Mouse (Mus musculus) intestine, embryonic 14.5 days (tissue): ENCODE results near the gene Foxp2. TPM values are rescaled to one million over a fixed set of nuclear protein-coding genes. Genes with fewer than 3 reads are reported as not detected.
A peak's percentile ranks its signal among the peaks of the same experiment; 100 is the strongest.

ENCODE experiments used
- ATAC-seq: fragments of 200-750 bp; cut with Nextera tagmentation; replicated peaks from 2 replicates; pipeline ENCODE4 v1.8.0; 2017; ENCODE audit warnings: low read depth, moderate number of reproducible peaks, moderate TSS enrichment, moderate library complexity; ENCODE audit not compliant: low FRiP score, low TSS enrichment
- DNase-seq: peaks from one replicate; pipeline ENCODE4 v3.0.0-alpha.2; 2018; ENCODE audit warnings: low spot score
- H3K27ac ChIP-seq: fragments of 300-500 bp; sonication (generic); 2 replicates; pipeline ENCODE4 v1.5.1; 2014; ENCODE audit warnings: low read depth, mild to moderate bottlenecking, control low read depth
- H3K27me3 ChIP-seq: fragments of 300-500 bp; sonication (generic); replicated peaks from 2 replicates; pipeline ENCODE4 v1.6.1; 2014; ENCODE audit warnings: low read length, control low read depth; ENCODE audit not compliant: control insufficient read depth, insufficient read depth
- H3K36me3 ChIP-seq: fragments of 300-500 bp; sonication (generic); 2 replicates; pipeline ENCODE4 v1.6.1; 2014; ENCODE audit warnings: low read length, control low read depth; ENCODE audit not compliant: control insufficient read depth, insufficient read depth
- H3K4me1 ChIP-seq: fragments of 300-500 bp; sonication (generic); replicated peaks from 2 replicates; pipeline ENCODE4 v1.6.1; 2014; ENCODE audit warnings: low read length, control low read depth, mixed read lengths; ENCODE audit not compliant: control insufficient read depth, insufficient read depth
- H3K4me2 ChIP-seq: fragments of 300-500 bp; sonication (generic); 2 replicates; pipeline ENCODE4 v1.6.1; 2014; ENCODE audit warnings: low read length
- H3K4me3 ChIP-seq: fragments of 300-500 bp; sonication (generic); 2 replicates; pipeline ENCODE4 v1.5.1; 2014; ENCODE audit warnings: low read depth, low read length, control low read depth, mixed read lengths
- H3K9ac ChIP-seq: fragments of 300-500 bp; sonication (generic); 2 replicates; pipeline ENCODE4 v1.6.1; 2014; ENCODE audit warnings: mild to moderate bottlenecking, low read length
- H3K9me3 ChIP-seq: fragments of 300-500 bp; sonication (generic); 2 replicates; pipeline ENCODE4 v1.6.1; 2016; ENCODE audit warnings: low read length, control low read depth; ENCODE audit not compliant: control insufficient read depth
- whole genome bisulfite sequencing: fragments of 180-500 bp; shearing (Covaris S2); extraction: QIAGEN DNeasy Blood & Tissue Kit; methylation state at CpG from one replicate; pipeline ENCODE4 v1.1.7; 2014; 5-methylcytosine and 5-hydroxymethylcytosine counted together
- polyA plus RNA-seq: library from polyadenylated mRNA; unstranded; fragments of >200 nt; fragmentation: Nextera tagmentation; extraction: Ambion mirVana; gene quantifications from 2 replicates; pipeline ENCODE4 v1.2.1, GENCODE M21; 2014

The Foxp2 gene
- polyA plus RNA-seq, 1 experiment from 2014 or later, result 35.9 TPM

GRCm38 (mm10) chr6:15142094-15142493, 240.9 kb downstream of the Foxp2 start:
- H3K9ac ChIP-seq, result no peak overlapping the region
- H3K4me2 ChIP-seq, result no peak overlapping the region
- WGBS, result 61% methylated on average over 1 of the region's 1 CpGs
- ATAC-seq (no peak), DNase-seq (no peak)
- H3K4me3 ChIP-seq, result no peak overlapping the region
- no peaks in the 10 kb centered on the region for H3K4me1 ChIP-seq
- H3K36me3 ChIP-seq, result no peaks in the 10 kb centered on the region
- no peaks in the 10 kb centered on the region for H3K9me3 ChIP-seq
- H3K27me3 ChIP-seq, result no peaks in the 10 kb centered on the region
- H3K27ac ChIP-seq, result no peak overlapping the region

GRCm38 (mm10) chr6:15151619-15152018, 250.5 kb downstream of the Foxp2 start:
- no peak for DNase-seq
- Histone ChIP-seq H3K27me3 (no peaks in the 10 kb centered on the region), H3K4me2 (no peak overlapping the region), H3K27ac (no peak overlapping the region), H3K36me3 (no peaks in the 10 kb centered on the region), H3K9ac (no peak overlapping the region), H3K4me1 (no peaks in the 10 kb centered on the region), H3K9me3 (no peaks in the 10 kb centered on the region), H3K4me3 (no peak overlapping the region)
- WGBS, result 81% methylated on average over 3 of the region's 3 CpGs
- no peak for ATAC-seq

GRCm38 (mm10) chr6:15163508-15164053, 262.4 kb downstream of the Foxp2 start:
- H3K9me3 ChIP-seq, result no peaks in the 10 kb centered on the region
- H3K9ac ChIP-seq, result no peak overlapping the region
- H3K27me3 ChIP-seq, result no peaks in the 10 kb centered on the region
- DNase-seq (no peak), ATAC-seq (no peak)
- no peak overlapping the region for H3K4me3 ChIP-seq
- no peak overlapping the region for H3K27ac ChIP-seq
- H3K36me3 ChIP-seq, result no peaks in the 10 kb centered on the region
- no peak overlapping the region for H3K4me2 ChIP-seq
- WGBS, result 82% methylated on average over 2 of the region's 2 CpGs
- H3K4me1 ChIP-seq, result no peaks in the 10 kb centered on the region

GRCm38 (mm10) chr6:15176754-15177153, 275.6 kb downstream of the Foxp2 start:
- no peak for ATAC-seq
- no peak for DNase-seq
- no peaks in the 10 kb centered on the region for H3K36me3 ChIP-seq

GRCm38 (mm10) chr6:15192877-15193276, 291.7 kb downstream of the Foxp2 start:
- H3K4me1 ChIP-seq, result 0 out of 2 replicates have a peak, but pooled peaks cover 7% of the 10 kb centered on the region
- 74% methylated on average over 5 of the region's 5 CpGs for WGBS
- H3K4me2 ChIP-seq, result no peak overlapping the region
- H3K36me3 ChIP-seq, result no peaks in the 10 kb centered on the region
- no peak overlapping the region for H3K9ac ChIP-seq
- no peak for DNase-seq
- H3K4me3 ChIP-seq, result no peak overlapping the region
- no peaks in the 10 kb centered on the region for H3K9me3 ChIP-seq
- ATAC-seq, result no peak
- no peak overlapping the region for H3K27ac ChIP-seq
- no peaks in the 10 kb centered on the region for H3K27me3 ChIP-seq

More at GRCm38 (mm10) chr6:15176754-15177153, 275.6 kb downstream of the Foxp2 start:
- H3K9me3 ChIP-seq, result no peaks in the 10 kb centered on the region
- no peak overlapping the region for H3K4me3 ChIP-seq
- no peak overlapping the region for H3K9ac ChIP-seq
- H3K4me2 ChIP-seq, result no peak overlapping the region
- no peaks in the 10 kb centered on the region for H3K27me3 ChIP-seq
- no peaks in the 10 kb centered on the region for H3K4me1 ChIP-seq
- H3K27ac ChIP-seq, result no peak overlapping the region

GRCm38 (mm10) chr6:15242176-15242942, 341.2 kb downstream of the Foxp2 start:
- DNase-seq, result no peak
- Histone ChIP-seq H3K27ac (no peak overlapping the region), H3K36me3 (no peaks in the 10 kb centered on the region), H3K9ac (no peak overlapping the region), H3K27me3 (no peaks in the 10 kb centered on the region), H3K9me3 (no peaks in the 10 kb centered on the region), H3K4me3 (no peak overlapping the region), H3K4me1 (no peaks in the 10 kb centered on the region), H3K4me2 (no peak overlapping the region)
- WGBS, result 53% methylated on average over 10 of the region's 10 CpGs
- no peak for ATAC-seq

GRCm38 (mm10) chr6:15257393-15257792, 356.2 kb downstream of the Foxp2 start:
- Histone ChIP-seq H3K9me3 (no peaks in the 10 kb centered on the region), H3K9ac (no peak overlapping the region), H3K27ac (peak overlapping the region; percentile 22; the same call in 1 of the 2 replicates), H3K4me3 (no peak overlapping the region), H3K27me3 (no peaks in the 10 kb centered on the region), H3K4me2 (peak overlapping the region; percentile 37), H3K36me3 (no peaks in the 10 kb centered on the region), H3K4me1 (peaks cover 11% of the 10 kb centered on the region; the same call in 1 of the 2 replicates)
- ATAC-seq (no peak), DNase-seq (no peak)
- 8% methylated on average over 7 of the region's 7 CpGs for WGBS

GRCm38 (mm10) chr6:15257893-15258292, 356.7 kb downstream of the Foxp2 start:
- Histone ChIP-seq H3K27ac (no peak overlapping the region), H3K9ac (no peak overlapping the region), H3K4me2 (peak overlapping the region; percentile 37), H3K9me3 (no peaks in the 10 kb centered on the region), H3K4me1 (peaks cover 11% of the 10 kb centered on the region; the same call in 1 of the 2 replicates), H3K27me3 (no peaks in the 10 kb centered on the region), H3K36me3 (no peaks in the 10 kb centered on the region), H3K4me3 (no peak overlapping the region)
- no peak for DNase-seq
- no peak for ATAC-seq
- 29% methylated on average over 6 of the region's 6 CpGs for WGBS

GRCm38 (mm10) chr6:15268136-15268535, 367.0 kb downstream of the Foxp2 start:
- no peaks in the 10 kb centered on the region for H3K4me1 ChIP-seq
- DNase-seq, result no peak
- ATAC-seq, result no peak
- whole genome bisulfite sequencing, result 89% methylated on average over 2 of the region's 2 CpGs
- H3K36me3 ChIP-seq, result no peaks in the 10 kb centered on the region
- no peak overlapping the region for H3K4me3 ChIP-seq
- no peak overlapping the region for H3K27ac ChIP-seq
- no peaks in the 10 kb centered on the region for H3K9me3 ChIP-seq
- no peaks in the 10 kb centered on the region for H3K27me3 ChIP-seq
- H3K9ac ChIP-seq, result no peak overlapping the region
- no peak overlapping the region for H3K4me2 ChIP-seq
